Mouse (Mus musculus): ENCODE measurements around the gene Jph2.
"Not testable (repeated sequence)": the region's sequence is repeated elsewhere in the genome, so short reads cannot be mapped to it uniquely, and the experiment has no call there.

The Jph2 gene

GRCm38 (mm10) chr2:163411840-163412239 is 14.0 kb upstream of the Jph2 start:
- DNase-seq (ENCODE audit: low read depth in 2 of 2, low spot score in 2 of 2): no peak

- not testable (repeated sequence) for DNase-seq (ENCODE audit: low read depth in 2 of 2, low spot score in 2 of 2)
These were observed 13.6 kb upstream of the Jph2 start for GRCm38 (mm10) chr2:163411344-163411743.

GRCm38 (mm10) chr2:163410211-163410610 is 12.4 kb upstream of the Jph2 start:
- no peak for DNase-seq (ENCODE audit: low read depth in 2 of 2, low spot score in 2 of 2)

- DNase-seq (ENCODE audit: low read depth in 2 of 2, low spot score in 2 of 2): no peak
These were observed 6.4 kb upstream of the Jph2 start for GRCm38 (mm10) chr2:163404037-163404815.

GRCm38 (mm10) chr2:163401221-163401620 is 3.4 kb upstream of the Jph2 start:
- DNase-seq (ENCODE audit: low read depth in 2 of 2, low spot score in 2 of 2): peak; percentile 74 to 85

GRCm38 (mm10) chr2:163399222-163399621 is 1.4 kb upstream of the Jph2 start:
- no peak for DNase-seq (ENCODE audit: low read depth in 2 of 2, low spot score in 2 of 2)

GRCm38 (mm10) chr2:163398770-163399169 is 977 bp upstream of the Jph2 start:
- DNase-seq (ENCODE audit: low read depth in 2 of 2, low spot score in 2 of 2): no peak

- DNase-seq (ENCODE audit: low read depth in 2 of 2, low spot score in 2 of 2): no peak
These were observed 722 bp downstream of the Jph2 start for GRCm38 (mm10) chr2:163397071-163397470.

GRCm38 (mm10) chr2:163394977-163395376 is 2.8 kb downstream of the Jph2 start:
- no peak for DNase-seq (ENCODE audit: low read depth in 2 of 2, low spot score in 2 of 2)

GRCm38 (mm10) chr2:163393976-163394375 is 3.8 kb downstream of the Jph2 start:
- no peak for DNase-seq (ENCODE audit: low read depth in 2 of 2, low spot score in 2 of 2)

- no peak for DNase-seq (ENCODE audit: low read depth in 2 of 2, low spot score in 2 of 2)
These were observed 4.6 kb downstream of the Jph2 start for GRCm38 (mm10) chr2:163393241-163393640.

- DNase-seq (ENCODE audit: low read depth in 2 of 2, low spot score in 2 of 2): no peak
These were observed 5.4 kb downstream of the Jph2 start for GRCm38 (mm10) chr2:163392436-163392835.

GRCm38 (mm10) chr2:163386423-163387190 is 11.2 kb downstream of the Jph2 start:
- no peak for DNase-seq (ENCODE audit: low read depth in 2 of 2, low spot score in 2 of 2)

GRCm38 (mm10) chr2:163385126-163385525 is 12.7 kb downstream of the Jph2 start:
- DNase-seq (ENCODE audit: low read depth in 2 of 2, low spot score in 2 of 2): no peak

- no peak for DNase-seq (ENCODE audit: low read depth in 2 of 2, low spot score in 2 of 2)
These were observed 16.5 kb downstream of the Jph2 start for GRCm38 (mm10) chr2:163381246-163381645.

GRCm38 (mm10) chr2:163379366-163379765 is 18.4 kb downstream of the Jph2 start:
- no peak for DNase-seq (ENCODE audit: low read depth in 2 of 2, low spot score in 2 of 2)

- no peak for DNase-seq (ENCODE audit: low read depth in 2 of 2, low spot score in 2 of 2)
These were observed 21.7 kb downstream of the Jph2 start for GRCm38 (mm10) chr2:163376082-163376481.

- no peak for DNase-seq (ENCODE audit: low read depth in 2 of 2, low spot score in 2 of 2)
These were observed 22.3 kb downstream of the Jph2 start for GRCm38 (mm10) chr2:163375468-163375867.

- DNase-seq (ENCODE audit: low read depth in 2 of 2, low spot score in 2 of 2): no peak
These were observed 25.2 kb downstream of the Jph2 start for GRCm38 (mm10) chr2:163372627-163373026.

- no peak for DNase-seq (ENCODE audit: low read depth in 2 of 2, low spot score in 2 of 2)
These were observed 27.6 kb downstream of the Jph2 start for GRCm38 (mm10) chr2:163370175-163370574.

GRCm38 (mm10) chr2:163364785-163365541 is 32.8 kb downstream of the Jph2 start:
- no peak for DNase-seq (ENCODE audit: low read depth in 2 of 2, low spot score in 2 of 2)
